ENCODE assay signal across 11 mouse cellular contexts in the genomic region with DNA sequence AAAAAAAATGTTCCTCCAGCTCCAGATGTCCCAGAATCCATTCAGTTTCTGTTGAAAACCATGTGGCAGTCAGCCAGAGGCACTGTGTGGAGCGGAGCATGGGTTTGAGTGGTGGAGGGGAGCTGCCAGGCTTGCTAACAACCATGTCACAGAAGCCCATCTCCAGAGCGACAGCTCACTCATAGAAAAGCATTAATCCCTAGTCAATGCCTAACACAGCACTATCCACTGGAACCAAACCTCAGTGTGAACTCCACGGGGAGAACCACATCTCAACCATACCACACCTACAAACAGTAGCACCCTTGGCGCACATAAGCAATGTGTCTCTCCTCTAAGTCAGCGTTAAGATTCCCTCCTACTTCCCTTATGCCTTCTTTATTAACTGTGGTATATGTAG. TPM values are rescaled to one million over a fixed set of nuclear protein-coding genes. Genes with fewer than 3 reads are reported as not detected.
DNase-seq lines count a peak whose midpoint lies in the region; ATAC-seq and TF ChIP-seq lines count a peak whose summit lies in the region.
"Had no signal": no experiment of that assay in that cellular context is flagged by ENCODE, and none has a peak within 500 bp of the region (broad histone marks: within the 10 kb centered on the region; RNA-seq: fewer than 3 reads in every experiment).

4930402F06Rik (minus strand) TSS at position 80 of the 400 bp plus-strand sequence.

- H3K36me3 ChIP-seq in intestine, embryonic 15.5 days: no peaks in the 10 kb centered on the region
- H3K36me3 ChIP-seq in intestine, postnatal 0 days (ENCODE audit: control insufficient read depth, insufficient read depth): no peaks in the 10 kb centered on the region

- no peak within 1 kb of the TSS for H3K4me2 ChIP-seq in intestine, embryonic 15.5 days (replicated peaks)
- no peak within 1 kb of the TSS for H3K4me2 ChIP-seq in intestine, postnatal 0 days (replicated peaks; ENCODE audit: low read depth)
- H3K4me2 ChIP-seq: embryonic facial prominence, embryonic 12.5 days had no signal

- ATAC-seq in intestine, embryonic 15.5 days: peak; percentile 25; the same call in 1 of the 2 replicates
- ATAC-seq in intestine, postnatal 0 days: no peak

- TF ChIP-seq CTCF in intestine, postnatal 0 days (IDR thresholded peaks at IDR 0.05; ENCODE audit: low read depth): no peak

- no peak within 1 kb of the TSS for H3K9ac ChIP-seq in intestine, embryonic 15.5 days
- H3K9ac ChIP-seq in intestine, postnatal 0 days (ENCODE audit: low read depth, low read length): no peak within 1 kb of the TSS
- H3K9ac ChIP-seq: embryonic facial prominence, embryonic 12.5 days had no signal

- no peaks in the 10 kb centered on the region for H3K9me3 ChIP-seq in intestine, embryonic 15.5 days
- H3K9me3 ChIP-seq in intestine, postnatal 0 days (ENCODE audit: control insufficient read depth): no peaks in the 10 kb centered on the region
- H3K9me3 ChIP-seq: embryonic facial prominence, embryonic 12.5 days had no signal

- WGBS in intestine, embryonic 15.5 days: 65% methylated on average over 5 of the region's 5 CpGs
- WGBS in intestine, postnatal 0 days: 60% methylated on average over 5 of the region's 5 CpGs

- H3K4me3 ChIP-seq in intestine, embryonic 15.5 days (replicated peaks): no peak within 1 kb of the TSS
- H3K4me3 ChIP-seq in intestine, postnatal 0 days (ENCODE audit: low read depth, low read length): no peak within 1 kb of the TSS
- H3K4me3 ChIP-seq: embryonic facial prominence, embryonic 12.5 days had no signal

- no peak within 1 kb of the TSS; the same call in 1 of the 2 replicates for H3K27ac ChIP-seq in intestine, embryonic 15.5 days
- H3K27ac ChIP-seq in intestine, postnatal 0 days (ENCODE audit: low read depth, low read length): no peak within 1 kb of the TSS; the same call in 1 of the 2 replicates
- H3K27ac ChIP-seq: embryonic facial prominence, embryonic 12.5 days had no signal

- DNase-seq in cerebellum, adult 9-11 months: peak; percentile 7
- no peak for DNase-seq in cerebellum, postnatal 4 days (ENCODE audit: low spot score in 2 of 2)
- DNase-seq in layer of hippocampus, postnatal 10 days (ENCODE audit: low spot score in 2 of 2): peak; percentile 26 to 47
- peak; percentile 34 to 50 for DNase-seq in right cerebral cortex, adult 2 months (ENCODE audit: low spot score in 2 of 2)
- DNase-seq in spleen, adult 12 weeks (ENCODE audit: low spot score): no peak
- DNase-seq in urinary bladder, postnatal 14 days (ENCODE audit: low spot score): no peak

- no peaks in the 10 kb centered on the region for H3K27me3 ChIP-seq in intestine, embryonic 15.5 days (replicated peaks)
- no peaks in the 10 kb centered on the region for H3K27me3 ChIP-seq in intestine, postnatal 0 days (replicated peaks; ENCODE audit: control insufficient read depth, insufficient read depth, low read length)
- H3K27me3 ChIP-seq: embryonic facial prominence, embryonic 12.5 days had no signal

- H3K4me1 ChIP-seq in intestine, embryonic 15.5 days (replicated peaks): 0 out of 2 replicates have a peak, but pooled peaks cover 2% of the 10 kb centered on the region
- H3K4me1 ChIP-seq in intestine, postnatal 0 days (replicated peaks; ENCODE audit: control insufficient read depth, insufficient read depth, low read length): no peaks in the 10 kb centered on the region; the same call in 1 of the 2 replicates
- H3K4me1 ChIP-seq: embryonic facial prominence, embryonic 12.5 days had no signal

RNA-seq across cellular contexts. Expression of gene 4930402F06Rik, which starts in this region (rescaled TPM):
- polyA plus RNA-seq in intestine, embryonic 15.5 days (2015; fragmentation: Nextera tagmentation; extraction: Ambion mirVana): not detected in 2 replicates
- polyA plus RNA-seq in intestine, postnatal 0 days (2015; fragmentation: Nextera tagmentation; extraction: Ambion mirVana): not detected in 2 replicates
- not detected for total RNA-seq in layer of hippocampus, postnatal 10 days (2021)
- polyA plus RNA-seq: embryonic facial prominence, embryonic 12.5 days; inflammation-experienced regulatory T-cells, adult 6 months; small intestine, adult 2 months had no signal

Comparison
In these comparisons a context has a peak if more than half of its experiments do, and no peak if none do; other contexts are left out.
1. DNase-seq: peak in cerebellum, adult 9-11 months (single experiment) and right cerebral cortex, adult 2 months (2 of 2); none in cerebellum, postnatal 4 days (0 of 2), spleen, adult 12 weeks (single experiment) and urinary bladder, postnatal 14 days (single experiment).
2. Peak in ATAC-seq in intestine, embryonic 15.5 days; RNA of the gene not detected or under 1 TPM.
3. Peak in DNase-seq in layer of hippocampus, postnatal 10 days; RNA of the gene not detected or under 1 TPM.